Mouse (Mus musculus) liver, adult 2 months (tissue): ENCODE measurements around the gene Ddx54.

Experiments
- CTCF ChIP-seq: fragments of 200-500 bp; IDR thresholded peaks from 2 replicates; pipeline ENCODE4 v1.5.1; 2011; ENCODE audit warnings: low read depth, low read length, control low read depth
- POLR2A ChIP-seq: fragments of 200-500 bp; IDR thresholded peaks from 2 replicates; pipeline ENCODE4 v1.6.1; 2011; ENCODE audit warnings: low read length, control low read depth; ENCODE audit not compliant: insufficient read depth; ENCODE audit errors: extremely low read depth

GRCm38 (mm10) chr5:120594485-120594884, 18.1 kb upstream of the Ddx54 start:
- no peak for TF ChIP-seq CTCF
- TF ChIP-seq POLR2A = no peak
